Mouse (Mus musculus): Measurements from ENCODE around the gene Cts7. TPM values are rescaled to one million over a fixed set of nuclear protein-coding genes. Genes with fewer than 3 reads are reported as not detected.

Gene Cts7
- polyA plus RNA-seq (2014; fragmentation: Illumina TruSeq; extraction: RNeasy Lipid Tissue Mini Kit (QIAGEN cat#74804); ENCODE audit: low read depth, low replicate concordance): not detected

DNA sequence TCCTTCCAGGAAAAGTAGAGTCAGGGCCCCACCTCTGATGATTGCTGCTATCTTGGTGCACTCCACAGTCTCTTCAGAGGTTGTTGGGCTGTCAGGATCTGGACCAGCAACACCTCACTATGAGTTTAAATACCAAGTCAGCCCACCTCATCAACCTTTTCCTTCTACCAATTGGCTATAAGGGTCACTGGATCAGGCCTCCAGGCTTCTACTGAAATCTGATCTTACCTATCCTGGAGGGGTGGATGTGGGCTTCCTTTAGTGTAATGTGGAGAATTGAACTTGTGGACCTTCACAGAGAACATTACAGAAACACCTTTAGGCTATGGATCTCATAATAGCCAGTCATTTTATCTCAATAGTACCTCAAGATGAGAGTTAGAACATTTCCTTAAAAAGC, at the start of gene Cts7:
Gene Cts7 (minus strand): TSS at position 101 of the 400 bp plus-strand sequence.

Other genes starting within 250 kb of the Cts7 start
- not detected for gene Ctsr, start 193.9 kb downstream of the Cts7 start, polyA plus RNA-seq (2014; fragmentation: Illumina TruSeq; extraction: RNeasy Lipid Tissue Mini Kit (QIAGEN cat#74804); ENCODE audit: low read depth, low replicate concordance)
- not detected for gene Cts6, start 154.8 kb downstream of the Cts7 start, polyA plus RNA-seq (2014; fragmentation: Illumina TruSeq; extraction: RNeasy Lipid Tissue Mini Kit (QIAGEN cat#74804); ENCODE audit: low read depth, low replicate concordance)
- gene Cts8, start 102.8 kb downstream of the Cts7 start, polyA plus RNA-seq (2014; fragmentation: Illumina TruSeq; extraction: RNeasy Lipid Tissue Mini Kit (QIAGEN cat#74804); ENCODE audit: low read depth, low replicate concordance): not detected
- not detected for gene Gm49398, start 69.4 kb downstream of the Cts7 start, polyA plus RNA-seq (2014; fragmentation: Illumina TruSeq; extraction: RNeasy Lipid Tissue Mini Kit (QIAGEN cat#74804); ENCODE audit: low read depth, low replicate concordance)
- gene Ctsm, start 183.6 kb upstream of the Cts7 start, polyA plus RNA-seq (2014; fragmentation: Illumina TruSeq; extraction: RNeasy Lipid Tissue Mini Kit (QIAGEN cat#74804); ENCODE audit: low read depth, low replicate concordance): not detected
- gene Gm49352, start 210.0 kb upstream of the Cts7 start, polyA plus RNA-seq (2014; fragmentation: Illumina TruSeq; extraction: RNeasy Lipid Tissue Mini Kit (QIAGEN cat#74804); ENCODE audit: low read depth, low replicate concordance): not detected
- not detected for gene Cts3, start 211.9 kb upstream of the Cts7 start, polyA plus RNA-seq (2014; fragmentation: Illumina TruSeq; extraction: RNeasy Lipid Tissue Mini Kit (QIAGEN cat#74804); ENCODE audit: low read depth, low replicate concordance)

All from kidney, adult 10 weeks (tissue).